Mouse (Mus musculus) liver, adult (tissue): ENCODE measurements at regions not wholly inside any gene's neighbourhood (a gene's known extent, or its start where the extent isn't known, plus 50 kb on each side); places are given as distances from the start of the nearest gene placed in this dataset.

Experiments used
- GATA4 ChIP-seq: IDR thresholded peaks from 2 replicates; pipeline ENCODE4 v1.6.1; 2014; ENCODE audit warnings: mild to moderate bottlenecking, low read length; ENCODE audit not compliant: insufficient replicate concordance

- TF ChIP-seq GATA4, result no peak
These were observed 152.2 kb upstream of the Mgmt start for GRCm38 (mm10) chr7:136742171-136742570.

GRCm38 (mm10) chr7:136745412-136745811 is 149.0 kb upstream of the Mgmt start:
- TF ChIP-seq GATA4, result no peak

- TF ChIP-seq GATA4, result no peak
These were observed 142.9 kb upstream of the Mgmt start for GRCm38 (mm10) chr7:136751477-136751876.

GRCm38 (mm10) chr7:136754821-136755220 is 139.6 kb upstream of the Mgmt start:
- no peak for TF ChIP-seq GATA4

- TF ChIP-seq GATA4, result no peak
These were observed 129.4 kb upstream of the Mgmt start for GRCm38 (mm10) chr7:136765026-136765425.

GRCm38 (mm10) chr7:136767231-136767630 is 127.2 kb upstream of the Mgmt start:
- TF ChIP-seq GATA4, result no peak

GRCm38 (mm10) chr7:136780708-136781107 is 113.7 kb upstream of the Mgmt start:
- TF ChIP-seq GATA4, result no peak

GRCm38 (mm10) chr7:136791162-136791561 is 103.3 kb upstream of the Mgmt start:
- TF ChIP-seq GATA4, result no peak

GRCm38 (mm10) chr7:136792131-136792530 is 102.3 kb upstream of the Mgmt start:
- no peak for TF ChIP-seq GATA4

- TF ChIP-seq GATA4, result no peak
These were observed 98.0 kb upstream of the Mgmt start for GRCm38 (mm10) chr7:136796415-136796814.

GRCm38 (mm10) chr7:136797780-136798435 is 96.5 kb upstream of the Mgmt start:
- TF ChIP-seq GATA4, result no peak

- no peak for TF ChIP-seq GATA4
These were observed 95.8 kb upstream of the Mgmt start for GRCm38 (mm10) chr7:136798605-136799004.

- TF ChIP-seq GATA4, result no peak
These were observed 87.3 kb upstream of the Mgmt start for GRCm38 (mm10) chr7:136807101-136807500.

GRCm38 (mm10) chr7:136807968-136808367 is 86.4 kb upstream of the Mgmt start:
- TF ChIP-seq GATA4, result no peak

GRCm38 (mm10) chr7:136809576-136809975 is 84.8 kb upstream of the Mgmt start:
- TF ChIP-seq GATA4, result no peak

GRCm38 (mm10) chr7:136813691-136814325 is 80.6 kb upstream of the Mgmt start:
- no peak for TF ChIP-seq GATA4

GRCm38 (mm10) chr7:136814751-136815150 is 79.7 kb upstream of the Mgmt start:
- no peak for TF ChIP-seq GATA4
